Mouse (Mus musculus) heart, embryonic 12.5 days (tissue): ENCODE measurements around the gene Ttll8. TPM values are rescaled to one million over a fixed set of nuclear protein-coding genes. Genes with fewer than 3 reads are reported as not detected.

Source experiments
- ATAC-seq: fragments of 200-750 bp; cut with Nextera tagmentation; 2 replicates; pipeline ENCODE4 v1.8.0; 2017; ENCODE audit warnings: moderate TSS enrichment, moderate library complexity; ENCODE audit not compliant: insufficient number of reproducible peaks, low FRiP score
- H3K27ac ChIP-seq: fragments of 300-500 bp; sonication (generic); 2 replicates; pipeline ENCODE4 v1.5.1; 2016; ENCODE audit warnings: mild to moderate bottlenecking, moderate library complexity; ENCODE audit not compliant: poor library complexity, severe bottlenecking
- H3K27me3 ChIP-seq: fragments of 300-500 bp; sonication (generic); replicated peaks from 2 replicates; pipeline ENCODE4 v1.6.1; 2016; ENCODE audit warnings: mild to moderate bottlenecking, moderate library complexity
- H3K36me3 ChIP-seq: fragments of 300-500 bp; sonication (generic); 2 replicates; pipeline ENCODE4 v1.6.1; 2016; ENCODE audit warnings: mild to moderate bottlenecking, moderate library complexity
- H3K4me1 ChIP-seq: fragments of 300-500 bp; sonication (generic); replicated peaks from 2 replicates; pipeline ENCODE4 v1.6.1; 2016; ENCODE audit warnings: mild to moderate bottlenecking
- H3K4me2 ChIP-seq: fragments of 300-500 bp; sonication (generic); 2 replicates; pipeline ENCODE4 v1.6.1; 2016; ENCODE audit warnings: mild to moderate bottlenecking, moderate library complexity
- H3K4me3 ChIP-seq: fragments of 300-500 bp; sonication (generic); 2 replicates; pipeline ENCODE4 v1.5.1; 2016; ENCODE audit warnings: mild to moderate bottlenecking
- H3K9ac ChIP-seq: fragments of 300-500 bp; sonication (generic); 2 replicates; pipeline ENCODE4 v1.6.1; 2016; ENCODE audit warnings: mild to moderate bottlenecking, moderate library complexity
- H3K9me3 ChIP-seq: fragments of 300-500 bp; sonication (generic); replicated peaks from 2 replicates; pipeline ENCODE4 v1.6.1; 2016; ENCODE audit warnings: mild to moderate bottlenecking, moderate library complexity
- WGBS: fragments of 180-500 bp; shearing (Covaris S2); methylation state at CpG from one replicate; pipeline ENCODE4 v1.1.7; 2016; 5-methylcytosine and 5-hydroxymethylcytosine counted together
- polyA plus RNA-seq: library from polyadenylated mRNA; unstranded; fragments of >200 nt; fragmentation: Nextera tagmentation; extraction: Ambion mirVana; gene quantifications from 2 replicates; pipeline ENCODE4 v1.2.1, GENCODE M21; 2016

Ttll8 gene
- not detected in 2 replicates for polyA plus RNA-seq

DNA sequence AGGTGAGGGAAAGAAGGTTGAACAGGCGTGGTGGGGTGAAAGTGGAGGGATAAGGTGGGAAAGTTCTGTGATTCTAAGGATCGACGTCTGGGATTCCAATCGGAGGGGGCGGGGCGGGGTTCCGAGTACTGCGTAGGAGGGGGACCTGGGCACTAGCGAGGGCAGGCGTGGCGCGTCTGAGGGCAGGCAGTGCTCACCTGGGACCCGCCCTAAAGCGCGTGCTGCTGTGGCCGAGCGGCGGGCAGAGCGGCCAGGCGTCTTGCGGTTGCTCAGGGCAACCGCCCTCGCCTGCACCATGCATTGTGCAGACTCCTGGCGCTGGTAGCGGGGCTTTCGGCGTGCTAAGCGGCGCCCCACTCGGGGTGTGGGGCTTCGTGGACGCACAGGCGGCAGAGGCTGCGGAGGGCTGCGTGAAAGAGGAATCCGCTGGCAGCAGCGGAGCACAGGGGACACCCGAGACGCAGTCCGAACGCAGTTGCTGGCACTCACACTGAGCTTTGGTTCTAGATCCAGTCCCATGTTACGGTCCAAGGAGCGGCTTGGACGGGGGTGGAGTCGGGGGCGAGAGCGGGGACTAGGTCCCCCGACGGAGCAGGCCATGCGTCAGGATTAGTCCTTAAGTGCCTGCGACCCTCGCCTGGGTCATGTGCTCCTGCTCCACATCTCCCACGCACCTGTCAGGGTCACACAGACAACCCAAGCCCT is at the start of gene Ttll8:
TSS of gene Ttll8 (minus strand) at position 51 of the 705 bp plus-strand sequence.
- Histone ChIP-seq H3K4me2 (peak within 1 kb of the TSS; percentile 89), H3K9ac (peak within 1 kb of the TSS; percentile 61), H3K9me3 (no peaks in the 10 kb centered on the region), H3K4me1 (peaks cover 7% of the 10 kb centered on the region), H3K27me3 (peaks cover 42% of the 10 kb centered on the region), H3K27ac (no peak within 1 kb of the TSS), H3K36me3 (no peaks in the 10 kb centered on the region), H3K4me3 (peak within 1 kb of the TSS; percentile 49)
- ATAC-seq: 0 out of 2 replicates have a peak, but pooled peaks have one; percentile 51
- WGBS: 4% methylated on average over 53 of the region's 53 CpGs

DNA sequence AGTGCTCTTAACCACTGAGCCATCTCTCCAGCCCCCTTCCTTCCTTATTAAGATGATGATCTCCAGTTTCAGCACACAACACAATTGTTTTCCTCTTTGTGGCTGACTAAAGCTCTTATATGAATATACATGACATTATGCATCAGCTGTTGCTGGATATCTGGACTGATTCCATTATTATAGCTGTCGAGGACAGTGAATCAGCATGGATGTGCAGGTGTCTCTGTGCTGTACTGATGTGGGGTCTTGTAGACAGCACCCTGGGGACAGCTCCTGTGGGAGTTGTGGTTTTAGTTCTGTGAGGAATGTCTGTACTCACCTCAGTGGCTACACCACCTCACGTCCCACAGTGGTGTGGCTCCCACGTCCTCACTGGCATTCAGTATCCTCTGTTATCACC is 47.0 kb upstream of the Ttll8 start:
- WGBS: 69% methylated on average over 3 of the region's 3 CpGs
- no peak for ATAC-seq
- H3K27me3 ChIP-seq: no peaks in the 10 kb centered on the region; the same call in 1 of the 2 replicates
- H3K4me3 ChIP-seq: no peak overlapping the region
- H3K9ac ChIP-seq: no peak overlapping the region
- H3K36me3 ChIP-seq: no peaks in the 10 kb centered on the region
- no peak overlapping the region for H3K4me2 ChIP-seq
- H3K27ac ChIP-seq: no peak overlapping the region
- no peaks in the 10 kb centered on the region for H3K4me1 ChIP-seq
- no peaks in the 10 kb centered on the region for H3K9me3 ChIP-seq

DNA sequence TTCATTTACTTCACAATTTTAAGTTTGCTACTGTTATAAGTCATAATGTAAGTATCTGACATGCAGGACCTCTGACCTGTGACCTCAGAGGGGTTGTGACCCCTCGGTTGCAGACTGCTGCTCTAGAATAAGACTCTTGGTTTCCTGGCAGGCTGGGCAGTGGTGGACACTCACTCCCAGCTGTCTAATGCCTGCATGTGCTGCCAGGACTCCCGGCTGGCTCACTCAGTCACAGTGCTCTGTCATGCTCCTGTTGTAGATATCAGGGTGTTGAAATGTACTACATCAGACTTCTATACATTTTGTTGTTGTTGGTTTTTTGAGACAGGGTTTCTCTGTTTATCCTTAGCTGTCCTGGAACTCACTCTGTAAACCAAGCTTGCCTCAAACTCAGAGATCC is 46.1 kb upstream of the Ttll8 start:
- H3K4me3 ChIP-seq: no peak overlapping the region
- no peaks in the 10 kb centered on the region for H3K36me3 ChIP-seq
- ATAC-seq: no peak
- H3K4me2 ChIP-seq: no peak overlapping the region
- no peaks in the 10 kb centered on the region; the same call in 1 of the 2 replicates for H3K27me3 ChIP-seq
- no peak overlapping the region for H3K9ac ChIP-seq
- no peaks in the 10 kb centered on the region for H3K9me3 ChIP-seq
- H3K27ac ChIP-seq: no peak overlapping the region
- no peaks in the 10 kb centered on the region for H3K4me1 ChIP-seq
- 59% methylated on average over 2 of the region's 2 CpGs for WGBS

DNA sequence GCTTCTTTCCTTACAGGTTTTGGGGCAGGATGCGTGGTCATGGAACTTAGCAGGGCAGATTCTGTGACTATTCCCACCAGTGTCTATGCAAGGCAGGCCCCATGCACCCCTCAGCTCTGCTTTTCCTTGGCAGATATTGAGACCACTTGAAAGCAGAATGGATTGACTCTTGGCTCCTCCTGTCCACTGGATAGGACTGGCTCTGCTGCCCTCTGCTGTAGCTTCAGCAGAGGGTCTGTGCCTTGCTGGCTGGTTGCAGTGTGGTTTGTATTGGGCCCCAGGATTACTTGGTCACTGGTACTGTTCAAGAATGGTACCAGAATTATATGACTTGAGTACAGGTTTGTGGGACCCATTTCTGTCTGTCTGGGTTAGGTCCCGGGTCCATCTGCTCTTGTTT is 44.9 kb upstream of the Ttll8 start:
- Histone ChIP-seq H3K36me3 (no peaks in the 10 kb centered on the region), H3K4me1 (no peaks in the 10 kb centered on the region), H3K4me3 (no peak overlapping the region), H3K27me3 (no peaks in the 10 kb centered on the region), H3K4me2 (no peak overlapping the region), H3K9me3 (no peaks in the 10 kb centered on the region), H3K9ac (no peak overlapping the region), H3K27ac (no peak overlapping the region)
- no peak for ATAC-seq
- WGBS: 71% methylated on average over 2 of the region's 2 CpGs

DNA sequence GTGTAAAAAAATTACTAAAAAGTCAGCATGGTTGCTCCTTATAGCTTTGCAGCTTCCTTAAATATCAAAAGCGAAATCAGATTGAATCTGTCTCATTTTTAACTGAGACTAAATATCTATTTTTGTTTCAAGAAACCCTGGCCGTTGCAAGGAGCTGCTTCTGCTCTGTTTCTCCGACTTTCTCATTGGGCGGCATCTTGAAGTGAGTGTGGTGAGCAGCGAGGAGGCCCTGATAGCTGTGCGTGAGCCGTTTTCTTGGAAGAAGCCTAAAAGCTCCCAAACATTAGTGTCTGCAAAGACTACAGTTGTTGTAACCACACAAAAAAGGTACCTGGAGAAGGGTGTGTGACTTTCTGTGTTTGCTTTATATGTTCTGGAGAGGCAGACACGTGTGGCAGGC is 44.4 kb upstream of the Ttll8 start:
- Histone ChIP-seq H3K4me2 (no peak overlapping the region), H3K4me1 (no peaks in the 10 kb centered on the region), H3K27ac (no peak overlapping the region), H3K9ac (no peak overlapping the region), H3K27me3 (no peaks in the 10 kb centered on the region), H3K36me3 (no peaks in the 10 kb centered on the region), H3K9me3 (no peaks in the 10 kb centered on the region), H3K4me3 (no peak overlapping the region)
- 75% methylated on average over 8 of the region's 8 CpGs for WGBS
- ATAC-seq: no peak

DNA sequence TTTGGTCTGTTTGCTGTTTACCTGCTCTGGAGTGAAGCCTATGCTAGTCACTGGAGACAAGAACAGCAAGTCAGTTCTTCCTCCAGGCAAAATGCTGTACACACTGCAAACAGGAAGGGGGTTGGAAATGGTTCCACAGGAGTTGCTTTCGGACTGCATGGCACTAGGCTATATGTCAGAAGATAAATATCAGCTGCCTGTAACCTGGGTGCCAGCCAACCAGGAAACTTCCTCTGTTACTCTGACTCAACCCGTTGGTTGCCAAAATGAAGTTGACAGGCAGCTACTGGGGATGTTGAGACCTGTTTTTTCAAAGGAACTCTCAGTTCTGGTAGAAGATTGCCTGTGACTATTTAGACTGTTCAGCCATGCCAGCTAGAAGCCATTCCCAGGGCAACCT is 35.0 kb upstream of the Ttll8 start:
- Histone ChIP-seq H3K4me3 (no peak overlapping the region), H3K4me1 (peaks cover 3% of the 10 kb centered on the region; the same call in 1 of the 2 replicates), H3K27me3 (no peaks in the 10 kb centered on the region), H3K36me3 (no peaks in the 10 kb centered on the region), H3K9me3 (no peaks in the 10 kb centered on the region), H3K27ac (no peak overlapping the region), H3K9ac (no peak overlapping the region), H3K4me2 (no peak overlapping the region)
- ATAC-seq: no peak
- 56% methylated on average over 2 of the region's 2 CpGs for WGBS

DNA sequence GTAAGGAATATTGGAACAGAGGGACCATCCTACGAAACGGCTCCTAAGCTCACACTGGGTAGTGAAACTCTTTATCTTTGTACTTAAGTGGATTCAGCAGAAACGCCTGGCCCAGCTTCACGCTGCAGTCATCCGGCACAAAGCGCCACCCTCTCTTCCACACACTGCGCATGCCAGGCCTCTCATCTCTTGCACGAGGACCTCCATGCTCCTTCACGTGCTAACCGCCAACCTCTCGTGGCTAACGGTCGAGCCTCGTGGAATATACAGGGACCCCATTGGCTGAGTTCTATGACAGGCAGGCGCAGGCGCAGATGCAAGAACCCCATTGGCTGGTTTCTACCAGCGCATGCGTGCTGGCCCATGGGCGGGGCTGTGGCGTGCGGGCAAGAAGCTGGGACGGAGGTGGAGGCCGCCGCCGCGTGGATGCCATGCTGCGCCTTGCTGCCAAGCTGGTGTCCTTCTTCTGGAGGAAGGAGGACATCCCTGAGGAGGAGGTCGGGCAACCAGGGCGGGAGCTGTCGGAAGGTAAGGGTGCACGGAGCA is 28.4 kb upstream of the Ttll8 start, which contains the start of gene Mov10l1:
TSS of gene Mov10l1 (plus strand) at position 376 of the 546 bp plus-strand sequence.
- Histone ChIP-seq H3K9ac (no peak within 1 kb of the TSS), H3K27me3 (no peaks in the 10 kb centered on the region), H3K27ac (no peak within 1 kb of the TSS), H3K36me3 (no peaks in the 10 kb centered on the region), H3K4me1 (no peaks in the 10 kb centered on the region), H3K9me3 (no peaks in the 10 kb centered on the region), H3K4me3 (no peak within 1 kb of the TSS), H3K4me2 (no peak within 1 kb of the TSS)
- no peak for ATAC-seq
- 85% methylated on average over 31 of the region's 31 CpGs for WGBS

DNA sequence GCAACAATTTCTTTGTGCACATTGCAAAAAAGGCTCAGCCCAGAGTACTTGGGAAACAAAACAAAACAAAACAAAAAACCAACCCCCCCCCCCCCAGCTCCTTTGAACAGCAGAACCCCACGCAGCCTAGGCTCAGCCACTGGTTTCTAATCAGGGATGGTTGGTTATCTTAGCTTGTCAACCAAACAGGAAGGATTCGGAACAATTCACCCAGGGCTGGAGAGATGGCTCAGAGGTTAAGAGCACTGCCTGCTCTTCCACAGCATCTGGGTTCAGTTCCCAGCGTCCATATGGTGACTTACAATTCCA is 24.9 kb upstream of the Ttll8 start:
- Histone ChIP-seq H3K4me3 (no peak overlapping the region), H3K27ac (no peak overlapping the region), H3K9ac (no peak overlapping the region), H3K9me3 (no peaks in the 10 kb centered on the region), H3K4me2 (no peak overlapping the region), H3K36me3 (no peaks in the 10 kb centered on the region), H3K4me1 (no peaks in the 10 kb centered on the region), H3K27me3 (no peaks in the 10 kb centered on the region)
- no peak for ATAC-seq
- 38% methylated on average over 3 of the region's 3 CpGs for WGBS

DNA sequence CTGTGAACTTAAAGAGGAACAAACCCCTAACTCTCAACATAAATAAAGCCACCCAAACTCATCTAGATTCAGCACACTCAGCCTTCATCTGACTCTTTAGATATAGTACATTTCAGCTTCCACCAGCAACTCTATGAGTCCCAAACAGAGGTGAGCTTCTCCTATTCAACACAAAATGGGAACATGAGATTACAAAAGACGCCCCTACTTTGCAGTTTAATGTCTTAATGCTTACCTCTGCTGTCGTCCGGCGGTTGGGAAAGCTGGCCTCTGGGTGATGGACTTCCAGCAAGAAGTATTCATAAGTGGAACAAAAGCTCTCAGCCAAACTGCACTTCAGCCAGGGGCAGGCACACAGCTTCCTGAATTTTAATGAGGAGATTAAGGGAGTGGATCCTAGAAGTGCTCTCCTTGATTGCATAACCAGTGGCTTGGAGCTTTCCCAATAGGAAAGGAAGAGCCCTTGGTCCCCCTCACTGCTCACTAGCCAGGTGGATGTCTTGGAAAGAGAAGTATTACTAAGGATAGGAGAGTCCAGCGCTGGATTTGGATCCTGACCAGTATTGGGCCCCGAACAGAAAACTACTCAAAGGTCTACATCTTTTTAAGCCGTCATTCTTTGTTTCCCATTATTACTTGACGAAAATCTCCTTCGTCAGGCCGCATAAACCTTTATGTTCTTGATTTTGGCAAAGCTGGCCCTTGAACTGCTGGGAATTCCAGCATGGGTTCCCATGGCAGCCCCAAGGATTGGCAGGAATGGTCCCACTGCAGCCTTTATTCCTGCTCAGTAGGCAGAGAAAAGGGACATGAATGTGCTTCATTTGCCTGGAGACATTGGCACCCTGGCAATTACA is 24.3 kb upstream of the Ttll8 start, which contains the start of gene Mlc1:
TSS of gene Mlc1 (minus strand) at position 727 of the 857 bp plus-strand sequence.
- Histone ChIP-seq H3K27me3 (no peaks in the 10 kb centered on the region), H3K4me2 (no peak within 1 kb of the TSS), H3K27ac (no peak within 1 kb of the TSS), H3K9ac (no peak within 1 kb of the TSS), H3K9me3 (no peaks in the 10 kb centered on the region), H3K4me1 (no peaks in the 10 kb centered on the region), H3K36me3 (no peaks in the 10 kb centered on the region), H3K4me3 (no peak within 1 kb of the TSS)
- 72% methylated on average over 10 of the region's 10 CpGs for WGBS
- no peak for ATAC-seq

DNA sequence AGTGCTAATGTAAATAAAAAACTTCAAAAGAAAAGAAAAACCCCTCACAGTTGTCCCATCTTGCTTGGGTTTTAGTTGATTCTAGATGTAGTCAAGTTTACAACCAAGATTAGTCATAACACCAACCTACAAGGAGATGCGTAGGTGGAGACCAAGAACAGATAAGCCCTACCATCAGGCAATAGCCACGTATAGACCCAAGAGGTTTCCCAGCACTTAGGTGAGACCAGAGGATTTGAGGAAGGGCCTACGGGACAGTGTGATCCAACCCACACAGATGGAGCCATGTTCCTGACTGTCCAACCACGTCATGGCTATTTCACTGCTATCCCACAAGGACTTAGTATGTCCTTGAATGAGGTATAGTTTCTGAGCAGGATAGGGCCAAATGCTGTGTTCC is 18.1 kb upstream of the Ttll8 start:
- no peaks in the 10 kb centered on the region for H3K27me3 ChIP-seq
- WGBS: 74% methylated on average over 4 of the region's 4 CpGs
- no peaks in the 10 kb centered on the region for H3K36me3 ChIP-seq
- no peak overlapping the region for H3K4me2 ChIP-seq
- no peaks in the 10 kb centered on the region for H3K9me3 ChIP-seq
- ATAC-seq: no peak
- no peak overlapping the region for H3K27ac ChIP-seq
- H3K4me1 ChIP-seq: no peaks in the 10 kb centered on the region
- no peak overlapping the region for H3K9ac ChIP-seq
- H3K4me3 ChIP-seq: no peak overlapping the region

DNA sequence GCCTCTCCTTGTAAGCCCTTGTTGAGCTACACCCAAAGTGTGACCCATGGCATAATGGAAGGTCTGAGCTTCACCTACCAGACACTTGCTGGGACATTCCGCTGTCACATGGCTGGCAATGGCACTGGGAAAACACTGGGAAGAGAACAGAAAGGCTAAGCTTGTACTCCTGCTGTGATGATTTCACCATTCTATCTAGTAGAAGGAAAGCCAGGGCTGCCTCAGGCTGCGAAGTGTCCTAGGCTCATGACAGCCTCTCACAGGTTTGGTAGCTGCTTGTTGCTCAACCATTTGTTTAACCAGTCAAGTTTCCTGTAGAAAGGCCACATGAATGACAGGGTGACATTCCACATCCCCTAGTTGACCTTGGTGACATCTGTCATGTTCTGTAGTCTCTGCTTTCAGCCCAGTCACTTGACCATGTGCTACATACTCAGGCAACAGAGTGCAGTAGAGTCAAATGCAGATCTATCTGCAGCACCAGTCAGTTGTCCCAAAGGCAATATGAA is 9.9 kb upstream of the Ttll8 start:
- no peak overlapping the region for H3K27ac ChIP-seq
- H3K36me3 ChIP-seq: no peaks in the 10 kb centered on the region
- no peaks in the 10 kb centered on the region for H3K4me1 ChIP-seq
- no peaks in the 10 kb centered on the region for H3K9me3 ChIP-seq
- 80% methylated on average over 2 of the region's 2 CpGs for WGBS
- H3K27me3 ChIP-seq: peaks cover 8% of the 10 kb centered on the region; the same call in 1 of the 2 replicates
- ATAC-seq: no peak
- H3K9ac ChIP-seq: no peak overlapping the region
- no peak overlapping the region for H3K4me3 ChIP-seq
- no peak overlapping the region for H3K4me2 ChIP-seq
